Mouse (Mus musculus) CH12.LX (cell line): ENCODE data around the gene Glycam1. TPM values are rescaled to one million over a fixed set of nuclear protein-coding genes. Genes with fewer than 3 reads are reported as not detected.

ENCODE experiments used
- DNase-seq: peaks from one replicate; pipeline ENCODE4 v3.0.0-alpha.2; 2013; ENCODE audit errors: extremely low read depth
- H3K27ac ChIP-seq: 2 replicates; pipeline ENCODE4 v1.5.1; 2012; ENCODE audit warnings: low read depth, mild to moderate bottlenecking, control low read depth, moderate library complexity; ENCODE audit not compliant: insufficient read depth
- H3K27me3 ChIP-seq: replicated peaks from 2 replicates; pipeline ENCODE3; 2012; ENCODE audit warnings: inconsistent platforms
- H3K36me3 ChIP-seq, 2 experiments: replicated peaks in 1 of 2; 2 replicates each; pipeline versions ENCODE3 to v1.6.1; 2012; ENCODE audit warnings: inconsistent platforms in 1 of 2, low read length in 1 of 2, mild to moderate bottlenecking in 1 of 2, mixed read lengths in 1 of 2, moderate library complexity in 1 of 2; ENCODE audit not compliant: control insufficient read depth in 1 of 2, insufficient read depth in 1 of 2
- H3K4me1 ChIP-seq, 2 experiments: 2 replicates each; pipeline ENCODE4 v1.6.1; 2012; ENCODE audit warnings: inconsistent platforms in 1 of 2, moderate library complexity in 1 of 2; ENCODE audit not compliant: insufficient read depth in 2 of 2, control insufficient read depth in 1 of 2
- H3K4me2 ChIP-seq: 2 replicates; pipeline ENCODE4 v1.6.1; 2012; ENCODE audit warnings: low read depth, mild to moderate bottlenecking, control low read depth; ENCODE audit not compliant: poor library complexity, insufficient read depth, severe bottlenecking
- H3K4me3 ChIP-seq, 3 experiments: fragments of 150-350 bp in 1 of 3; sonication (generic) in 1 of 3; replicated peaks in 1 of 3; 2 replicates each; pipeline versions ENCODE3 to v1.5.1; 2011 to 2012; ENCODE audit warnings: low read depth in 2 of 3, low read length in 2 of 3, mild to moderate bottlenecking in 2 of 3, moderate library complexity in 2 of 3, control low read depth in 1 of 3, improper control_type of control experiment in 1 of 3, inconsistent platforms in 1 of 3, mixed read lengths in 1 of 3; ENCODE audit not compliant: poor library complexity in 1 of 3
- H3K79me2 ChIP-seq: replicated peaks from 2 replicates; pipeline ENCODE4 v1.6.1; 2012; ENCODE audit warnings: mild to moderate bottlenecking, moderate library complexity; ENCODE audit not compliant: control insufficient read depth, poor library complexity, insufficient read depth, severe bottlenecking; ENCODE audit errors: extremely low read depth
- H3K9ac ChIP-seq: 2 replicates; pipeline ENCODE4 v1.6.1; 2012; ENCODE audit warnings: low read depth, mild to moderate bottlenecking, control low read depth, moderate library complexity; ENCODE audit not compliant: insufficient read depth
- H3K9me3 ChIP-seq: replicated peaks from 2 replicates; pipeline ENCODE3; 2012; ENCODE audit warnings: low read length, inconsistent platforms, mixed read lengths
- CTCF ChIP-seq, 2 experiments: IDR thresholded peaks in 1 of 2; conservative IDR thresholded peaks in 1 of 2; 2 replicates each; pipeline ENCODE4 v1.5.1; 2011 to 2012; ENCODE audit warnings: low read depth in 2 of 2, low read length in 2 of 2, improper control_type of control experiment in 1 of 2, inconsistent platforms in 1 of 2, mild to moderate bottlenecking in 1 of 2, moderate library complexity in 1 of 2
- E2F4 ChIP-seq: IDR thresholded peaks from 2 replicates; pipeline ENCODE4 v1.6.1; 2011; ENCODE audit warnings: low read depth, low read length, improper control_type of control experiment; ENCODE audit not compliant: insufficient replicate concordance
- EP300 ChIP-seq: IDR thresholded peaks from 2 replicates; pipeline ENCODE4 v1.6.1; 2011; ENCODE audit warnings: low read length, improper control_type of control experiment
- ETS1 ChIP-seq: conservative IDR thresholded peaks from 2 replicates; pipeline ENCODE4 v1.6.1; 2012; ENCODE audit warnings: low read depth, mild to moderate bottlenecking, inconsistent platforms, low read length, improper control_type of control experiment, moderate library complexity
- HCFC1 ChIP-seq: IDR thresholded peaks from 2 replicates; pipeline ENCODE4 v1.6.1; 2012; ENCODE audit warnings: low read depth, mild to moderate bottlenecking, inconsistent platforms, low read length, improper control_type of control experiment
- MAX ChIP-seq: IDR thresholded peaks from 2 replicates; pipeline ENCODE4 v1.6.1; 2011; ENCODE audit warnings: low read length, improper control_type of control experiment
- NELFE ChIP-seq: IDR thresholded peaks from 2 replicates; pipeline ENCODE4 v1.6.1; 2011; ENCODE audit warnings: low read depth, low read length, improper control_type of control experiment
- POLR2AphosphoS2 ChIP-seq: IDR thresholded peaks from 2 replicates; pipeline ENCODE4 v1.6.1; 2011; ENCODE audit warnings: low read depth, low read length, improper control_type of control experiment
- RCOR1 ChIP-seq: conservative IDR thresholded peaks from 2 replicates; pipeline ENCODE4 v1.6.1; 2012; ENCODE audit warnings: low read depth, mild to moderate bottlenecking, inconsistent platforms, low read length, improper control_type of control experiment
- SIN3A ChIP-seq: IDR thresholded peaks from 2 replicates; pipeline ENCODE4 v1.6.1; 2012; ENCODE audit warnings: low read length, improper control_type of control experiment, inconsistent platforms
- TBP ChIP-seq: conservative IDR thresholded peaks from 2 replicates; pipeline ENCODE4 v1.6.1; 2011; ENCODE audit warnings: low read depth, low read length, improper control_type of control experiment
- USF1 ChIP-seq: IDR thresholded peaks from 2 replicates; pipeline ENCODE4 v1.6.1; 2014; ENCODE audit warnings: low read depth, mild to moderate bottlenecking, inconsistent platforms, low read length, improper control_type of control experiment
- USF2 ChIP-seq: conservative IDR thresholded peaks from 2 replicates; pipeline ENCODE4 v1.6.1; 2011; ENCODE audit warnings: low read depth, low read length, improper control_type of control experiment
- ZC3H11A ChIP-seq: IDR thresholded peaks from 2 replicates; pipeline ENCODE4 v1.6.1; 2012; ENCODE audit warnings: low read depth, mild to moderate bottlenecking, inconsistent platforms, low read length, improper control_type of control experiment
- ZNF384 ChIP-seq: IDR thresholded peaks from 2 replicates; pipeline ENCODE4 v1.6.1; 2012; ENCODE audit warnings: low read depth, low read length, improper control_type of control experiment, inconsistent platforms
- dilution Hi-C: fragments of 300-500 bp; cut with MboI; formaldehyde crosslinking; loops from 2 replicates; pipeline ENCODE4 v1.14.3; 2020; ENCODE audit warnings: low sequenced_read_pairs; ENCODE audit not compliant: extremely low pct_unique_long_range_greater_than_20kb, extremely low pct_ligation_motif_present
- in situ Hi-C: fragments of 300-500 bp; cut with MboI; formaldehyde crosslinking; loops from 3 replicates; pipeline ENCODE4 v1.14.3; 2019; ENCODE audit warnings: low sequenced_read_pairs, low pct_ligation_motif_present, low pct_unique_long_range_greater_than_20kb, mixed read lengths
- polyA plus RNA-seq: library from polyadenylated mRNA; unstranded; fragments of >175 nt; gene quantifications from 2 replicates; pipeline ENCODE4 v1.2.1, GENCODE M21; 2012; ENCODE audit warnings: low read depth; ENCODE audit not compliant: insufficient read length
- total RNA-seq, 2 experiments: library from RNA; depleted of rRNA; stranded (reverse); fragments of 300-350 nt in 1 of 2; fragments of >200 nt in 1 of 2; gene quantifications; 2 replicates each; pipeline ENCODE4 v1.2.3; 2012 to 2014

Gene Glycam1
- total and polyA plus RNA-seq, 3 experiments, result not detected

DNA sequence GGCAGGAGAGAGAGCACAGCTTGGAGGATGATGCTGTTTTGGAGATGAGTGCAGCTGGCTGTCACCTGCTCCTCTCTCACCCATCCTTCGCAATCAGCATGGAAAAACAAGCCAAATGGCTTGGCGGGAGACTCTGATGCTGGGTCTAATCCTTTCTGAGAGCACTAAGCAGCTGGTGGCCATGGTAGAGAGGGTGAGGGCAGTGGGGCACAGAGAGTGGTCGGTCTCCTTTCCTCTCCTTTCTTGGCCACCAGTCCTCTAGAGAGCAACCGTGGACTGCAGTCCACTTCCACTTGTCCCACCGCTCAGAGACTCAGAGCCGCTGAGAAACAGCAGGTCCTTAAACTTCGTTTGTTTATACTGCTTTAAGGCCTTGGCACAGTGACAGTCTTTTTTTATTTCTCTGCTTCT is 51.3 kb downstream of the Glycam1 start:
- no peak overlapping the region for H3K27ac ChIP-seq
- H3K79me2 ChIP-seq, result no peaks in the 10 kb centered on the region
- H3K27me3 ChIP-seq, result no peaks in the 10 kb centered on the region
- no peak overlapping the region for H3K4me2 ChIP-seq
- dilution Hi-C loops (no loop called here), in situ Hi-C loops (no loop called here)
- no peak for DNase-seq
- no peaks in the 10 kb centered on the region for H3K9me3 ChIP-seq
- H3K36me3 ChIP-seq, result peaks cover 15 to 78% of the 10 kb centered on the region in 2 experiments
- peaks cover 20 to 50% of the 10 kb centered on the region in 2 experiments for H3K4me1 ChIP-seq
- no peak overlapping the region for H3K4me3 ChIP-seq
- no peak for TF ChIP-seq ZC3H11A
- no peak for TF ChIP-seq CTCF (conservative IDR thresholded peaks at IDR 0.05 in 1 of 2, IDR thresholded peaks at IDR 0.05 in 1 of 2; ENCODE audit: low read depth in 2 of 2, low read length in 2 of 2)
- TF ChIP-seq ZNF384, result no peak
- no peak for TF ChIP-seq USF2
- TF ChIP-seq USF1, result no peak
- TF ChIP-seq TBP, result no peak
- no peak for TF ChIP-seq EP300
- no peak for TF ChIP-seq HCFC1
- no peak for TF ChIP-seq POLR2AphosphoS2
- TF ChIP-seq RCOR1, result no peak
- TF ChIP-seq E2F4, result no peak
- TF ChIP-seq ETS1, result no peak
- no peak for TF ChIP-seq SIN3A
- no peak for TF ChIP-seq NELFE
- TF ChIP-seq MAX, result no peak
- H3K9ac ChIP-seq, result no peak overlapping the region

Other genes starting within 250 kb of the Glycam1 start
- gene Zfp385a, start 225.0 kb downstream of the Glycam1 start, total RNA-seq (2012; rRNA removed), result 2.7 and 3.1 TPM in 2 replicates
- gene Zfp385a, start 225.0 kb downstream of the Glycam1 start, total RNA-seq (2014; rRNA removed), result 1.0 and 1.2 TPM in 2 replicates
- gene Zfp385a, start 225.0 kb downstream of the Glycam1 start, polyA plus RNA-seq, result 45.2 and 59.9 TPM in 2 replicates
- 0.17 and 0.21 TPM in 2 replicates for gene Itga5, start 198.3 kb downstream of the Glycam1 start, total RNA-seq (2012; rRNA removed)
- 0.07 and 0.28 TPM in 2 replicates for gene Itga5, start 198.3 kb downstream of the Glycam1 start, total RNA-seq (2014; rRNA removed)
- gene Itga5, start 198.3 kb downstream of the Glycam1 start, polyA plus RNA-seq, result 1.6 and 1.8 TPM in 2 replicates
- 0.21 TPM in 1 of 2 replicates, not detected in the other for gene Gtsf1, start 134.6 kb downstream of the Glycam1 start, total RNA-seq (2012; rRNA removed)
- gene Gtsf1, start 134.6 kb downstream of the Glycam1 start, total RNA-seq (2014; rRNA removed), result not detected in 2 replicates
- not detected in 2 replicates for gene Gtsf1, start 134.6 kb downstream of the Glycam1 start, polyA plus RNA-seq
- gene Gtsf2, start 116.6 kb downstream of the Glycam1 start, total RNA-seq (2012; rRNA removed), result not detected in 2 replicates
- not detected in 2 replicates for gene Gtsf2, start 116.6 kb downstream of the Glycam1 start, total RNA-seq (2014; rRNA removed)
- not detected in 2 replicates for gene Gtsf2, start 116.6 kb downstream of the Glycam1 start, polyA plus RNA-seq
- gene Nckap1l, start 111.3 kb downstream of the Glycam1 start, total RNA-seq (2012; rRNA removed), result 58.5 and 68.6 TPM in 2 replicates
- gene Nckap1l, start 111.3 kb downstream of the Glycam1 start, total RNA-seq (2014; rRNA removed), result 77.7 and 78.2 TPM in 2 replicates
- 102 and 109 TPM in 2 replicates for gene Nckap1l, start 111.3 kb downstream of the Glycam1 start, polyA plus RNA-seq
- gene Pde1b, start 62.0 kb downstream of the Glycam1 start, total RNA-seq (2012; rRNA removed), result 15.0 and 16.3 TPM in 2 replicates
- gene Pde1b, start 62.0 kb downstream of the Glycam1 start, total RNA-seq (2014; rRNA removed), result 14.2 and 19.2 TPM in 2 replicates
- 31.9 and 36.7 TPM in 2 replicates for gene Pde1b, start 62.0 kb downstream of the Glycam1 start, polyA plus RNA-seq
- gene Ppp1r1a, start 27.1 kb downstream of the Glycam1 start, total RNA-seq (2012; rRNA removed), result 0.21 TPM in 1 of 2 replicates, not detected in the other
- not detected in 2 replicates for gene Ppp1r1a, start 27.1 kb downstream of the Glycam1 start, total RNA-seq (2014; rRNA removed)
- gene Ppp1r1a, start 27.1 kb downstream of the Glycam1 start, polyA plus RNA-seq, result 0.59 and 1.1 TPM in 2 replicates
- not detected in 2 replicates for gene Mucl1, start 190.4 kb upstream of the Glycam1 start, total RNA-seq (2012; rRNA removed)
- gene Mucl1, start 190.4 kb upstream of the Glycam1 start, total RNA-seq (2014; rRNA removed), result not detected in 2 replicates
- gene Mucl1, start 190.4 kb upstream of the Glycam1 start, polyA plus RNA-seq, result not detected in 2 replicates